Mouse (Mus musculus): ENCODE results near the gene Tmem210. TPM values are rescaled to one million over a fixed set of nuclear protein-coding genes. Genes with fewer than 3 reads are reported as not detected.
"Not testable (repeated sequence)": the region's sequence is repeated elsewhere in the genome, so short reads cannot be mapped to it uniquely, and the experiment has no call there.

Gene Tmem210
- polyA plus RNA-seq, 1 experiment from 2014 or later: not detected

GRCm38 (mm10) chr2:25256443-25257109 is 31.4 kb upstream of the Tmem210 start:
- peak; percentile 43 for DNase-seq (ENCODE audit: low spot score)
- 65% methylated on average over 12 of the region's 12 CpGs for WGBS

GRCm38 (mm10) chr2:25257250-25257649 is 30.7 kb upstream of the Tmem210 start:
- not testable (repeated sequence) for H3K9me3 ChIP-seq; H3K27ac ChIP-seq (replicated peaks); DNase-seq (ENCODE audit: low spot score); H3K27me3 ChIP-seq (replicated peaks; ENCODE audit: low read depth, poor library complexity, severe bottlenecking); H3K4me3 ChIP-seq
- Histone ChIP-seq H3K4me1 (peaks cover 27% of the 10 kb centered on the region), H3K36me3 (replicated peaks) (peaks cover 14% of the 10 kb centered on the region)
- WGBS: 89% methylated on average over 5 of the region's 5 CpGs

More at GRCm38 (mm10) chr2:25256443-25257109, 31.4 kb upstream of the Tmem210 start:
- not testable (repeated sequence) for H3K27me3 ChIP-seq (replicated peaks; ENCODE audit: low read depth, poor library complexity, severe bottlenecking); H3K9me3 ChIP-seq; H3K27ac ChIP-seq (replicated peaks)
- peaks cover 20% of the 10 kb centered on the region for H3K4me1 ChIP-seq
- H3K36me3 ChIP-seq (replicated peaks): peaks cover 21% of the 10 kb centered on the region
- H3K4me3 ChIP-seq: peak overlapping the region; percentile 99

DNA sequence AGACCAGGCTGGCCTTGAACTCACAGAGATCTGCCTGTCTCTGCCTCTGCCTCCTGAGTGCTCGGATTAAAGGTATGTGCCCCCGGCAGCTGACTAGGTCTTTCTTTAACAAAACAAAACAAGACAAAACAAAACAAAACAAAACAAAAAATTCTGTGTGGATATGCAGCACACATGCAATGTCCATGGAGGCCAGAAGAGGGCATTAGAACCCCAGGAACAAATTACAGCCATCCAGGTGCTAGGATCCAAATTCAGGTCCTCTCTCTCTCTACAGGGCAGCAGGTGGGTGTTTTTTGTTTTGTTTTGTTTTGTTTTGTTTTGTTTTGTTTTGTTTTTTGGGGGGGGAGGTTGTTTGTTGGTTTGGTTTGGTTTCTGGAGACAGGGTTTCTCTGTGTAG is 29.1 kb upstream of the Tmem210 start:
- 53% methylated on average over 2 of the region's 2 CpGs for WGBS
- H3K4me1 ChIP-seq: peaks cover 39% of the 10 kb centered on the region
- peaks cover 14% of the 10 kb centered on the region for H3K27me3 ChIP-seq (replicated peaks; ENCODE audit: low read depth, poor library complexity, severe bottlenecking)
- H3K27ac ChIP-seq (replicated peaks): no peak overlapping the region
- H3K4me3 ChIP-seq: no peak overlapping the region
- no peaks in the 10 kb centered on the region for H3K9me3 ChIP-seq
- no peaks in the 10 kb centered on the region for H3K36me3 ChIP-seq (replicated peaks)
- no peak for DNase-seq (ENCODE audit: low spot score)

- no peaks in the 10 kb centered on the region for H3K9me3 ChIP-seq
- peak overlapping the region; percentile 85 for H3K4me3 ChIP-seq
- peaks cover 47% of the 10 kb centered on the region for H3K4me1 ChIP-seq
- no peak for DNase-seq (ENCODE audit: low spot score)
- peaks cover 2% of the 10 kb centered on the region; the same call in 1 of the 2 replicates for H3K36me3 ChIP-seq (replicated peaks)
- 51% methylated on average over 12 of the region's 12 CpGs for WGBS
- H3K27me3 ChIP-seq (replicated peaks; ENCODE audit: low read depth, poor library complexity, severe bottlenecking): peaks cover 28% of the 10 kb centered on the region
- peak overlapping the region; percentile 78 for H3K27ac ChIP-seq (replicated peaks)
Measured at GRCm38 (mm10) chr2:25261870-25262269, 26.1 kb upstream of the Tmem210 start.

GRCm38 (mm10) chr2:25262291-25262767 is 25.6 kb upstream of the Tmem210 start, which contains the start of gene Tprn:
Gene Tprn, plus strand, starts transcription at chr2:25262618.
- H3K36me3 ChIP-seq (replicated peaks): peaks cover 6% of the 10 kb centered on the region; the same call in 1 of the 2 replicates
- H3K9me3 ChIP-seq: no peaks in the 10 kb centered on the region
- peak within 1 kb of the TSS; percentile 78 for H3K27ac ChIP-seq (replicated peaks)
- WGBS: under 1% methylated on average over 39 of the region's 39 CpGs
- H3K27me3 ChIP-seq (replicated peaks; ENCODE audit: low read depth, poor library complexity, severe bottlenecking): peaks cover 28% of the 10 kb centered on the region
- H3K4me3 ChIP-seq: peak within 1 kb of the TSS; percentile 85
- DNase-seq (ENCODE audit: low spot score): peak; percentile 95
- peaks cover 52% of the 10 kb centered on the region for H3K4me1 ChIP-seq

GRCm38 (mm10) chr2:25262795-25263622 is 24.9 kb upstream of the Tmem210 start:
- WGBS: under 1% methylated on average over 82 of the region's 82 CpGs
- H3K36me3 ChIP-seq (replicated peaks): peaks cover 12% of the 10 kb centered on the region

GRCm38 (mm10) chr2:25263623-25264285 is 24.2 kb upstream of the Tmem210 start:
- H3K9me3 ChIP-seq: no peaks in the 10 kb centered on the region
- no peak overlapping the region for H3K27ac ChIP-seq (replicated peaks)
- 19% methylated on average over 12 of the region's 12 CpGs for WGBS
- peak overlapping the region; percentile 85 for H3K4me3 ChIP-seq
- H3K36me3 ChIP-seq (replicated peaks): peaks cover 20% of the 10 kb centered on the region
- DNase-seq (ENCODE audit: low spot score): no peak
- peaks cover 28% of the 10 kb centered on the region for H3K27me3 ChIP-seq (replicated peaks; ENCODE audit: low read depth, poor library complexity, severe bottlenecking)
- H3K4me1 ChIP-seq: peaks cover 52% of the 10 kb centered on the region

More at GRCm38 (mm10) chr2:25262795-25263622, 24.9 kb upstream of the Tmem210 start:
- peak overlapping the region; percentile 85 for H3K4me3 ChIP-seq
- H3K27me3 ChIP-seq (replicated peaks; ENCODE audit: low read depth, poor library complexity, severe bottlenecking): peaks cover 28% of the 10 kb centered on the region
- peak overlapping the region; percentile 78 for H3K27ac ChIP-seq (replicated peaks)
- DNase-seq (ENCODE audit: low spot score): peak; percentile 64
- H3K4me1 ChIP-seq: peaks cover 52% of the 10 kb centered on the region
- no peaks in the 10 kb centered on the region for H3K9me3 ChIP-seq

DNA sequence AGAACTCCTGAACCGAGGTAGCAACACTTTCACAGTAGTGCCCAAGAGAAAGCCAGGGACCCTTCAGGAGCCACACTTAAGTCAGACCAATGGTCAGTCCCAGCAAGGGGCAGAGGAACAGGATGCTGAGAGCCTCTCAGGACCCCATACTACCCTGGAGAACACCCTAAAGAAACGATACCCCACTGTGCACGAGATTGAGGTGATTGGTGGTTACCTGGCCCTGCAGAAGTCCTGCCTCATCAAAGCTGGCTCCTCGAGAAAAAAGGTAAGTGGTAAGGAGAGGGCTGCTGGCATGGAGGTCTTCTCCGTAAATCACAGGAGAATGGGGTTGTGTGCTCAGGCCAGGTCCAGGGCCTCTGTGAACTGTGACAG is 23.7 kb upstream of the Tmem210 start:
- WGBS: 78% methylated on average over 5 of the region's 5 CpGs
- H3K4me1 ChIP-seq: peaks cover 52% of the 10 kb centered on the region

GRCm38 (mm10) chr2:25264851-25265250 is 23.1 kb upstream of the Tmem210 start:
- DNase-seq (ENCODE audit: low spot score): no peak
- 73% methylated on average over 3 of the region's 3 CpGs for WGBS
- Histone ChIP-seq H3K4me1 (peaks cover 52% of the 10 kb centered on the region), H3K27me3 (replicated peaks; ENCODE audit: low read depth, poor library complexity, severe bottlenecking) (peaks cover 28% of the 10 kb centered on the region), H3K27ac (replicated peaks) (no peak overlapping the region), H3K9me3 (no peaks in the 10 kb centered on the region), H3K36me3 (replicated peaks) (peaks cover 31% of the 10 kb centered on the region), H3K4me3 (peak overlapping the region; percentile 29; the same call in 1 of the 2 replicates)

More for the DNA sequence above, 23.7 kb upstream of the Tmem210 start:
- no peak for DNase-seq (ENCODE audit: low spot score)
- Histone ChIP-seq H3K36me3 (replicated peaks) (peaks cover 25% of the 10 kb centered on the region), H3K9me3 (no peaks in the 10 kb centered on the region), H3K4me3 (peak overlapping the region; percentile 85), H3K27ac (replicated peaks) (no peak overlapping the region), H3K27me3 (replicated peaks; ENCODE audit: low read depth, poor library complexity, severe bottlenecking) (peaks cover 28% of the 10 kb centered on the region)

DNA sequence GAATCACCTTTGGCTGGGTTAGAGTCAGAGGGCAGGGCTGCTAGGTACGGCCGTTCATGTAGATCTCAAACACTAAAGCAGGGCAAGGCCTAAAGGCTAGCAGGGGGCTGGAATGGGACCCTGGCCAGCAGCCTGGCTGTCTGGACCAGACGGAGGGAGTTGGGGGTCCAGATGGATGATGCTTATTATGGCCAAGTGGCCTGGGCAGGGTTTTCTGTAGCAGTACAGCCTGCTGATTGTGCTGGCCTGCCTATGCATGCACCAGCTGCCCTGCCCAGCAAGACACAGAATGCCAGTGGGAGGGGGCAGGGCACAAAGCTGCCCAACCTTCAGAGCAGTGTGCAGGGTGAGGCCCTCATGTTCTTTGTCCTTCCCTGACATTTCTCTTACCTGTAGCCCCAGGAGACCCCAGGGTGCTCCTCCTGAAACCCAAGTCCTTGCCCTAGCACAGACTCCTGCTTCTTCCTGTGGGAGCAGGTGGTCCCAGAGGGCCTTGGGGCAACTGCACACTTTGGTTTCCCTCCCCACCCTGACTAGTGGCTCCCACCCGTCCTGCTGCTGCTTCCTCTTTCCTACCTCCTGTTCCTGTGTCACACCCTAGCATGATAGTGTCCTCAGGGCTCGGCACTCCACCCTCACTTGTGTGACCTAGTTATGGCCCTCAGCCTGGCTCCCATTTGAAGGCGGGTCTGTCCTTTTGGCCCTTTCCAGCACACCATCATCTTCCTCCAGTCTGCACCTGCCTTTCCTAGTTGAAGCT is 21.9 kb upstream of the Tmem210 start:
- peak overlapping the region; percentile 19; the same call in 1 of the 2 replicates for H3K4me3 ChIP-seq
- WGBS: 66% methylated on average over 6 of the region's 6 CpGs
- peaks cover 55% of the 10 kb centered on the region for H3K4me1 ChIP-seq
- no peak for DNase-seq (ENCODE audit: low spot score)
- no peak overlapping the region for H3K27ac ChIP-seq (replicated peaks)
- no peaks in the 10 kb centered on the region for H3K9me3 ChIP-seq
- peaks cover 43% of the 10 kb centered on the region for H3K36me3 ChIP-seq (replicated peaks)
- H3K27me3 ChIP-seq (replicated peaks; ENCODE audit: low read depth, poor library complexity, severe bottlenecking): peaks cover 28% of the 10 kb centered on the region

- Histone ChIP-seq H3K27ac (replicated peaks) (no peak overlapping the region), H3K9me3 (no peaks in the 10 kb centered on the region), H3K27me3 (replicated peaks; ENCODE audit: low read depth, poor library complexity, severe bottlenecking) (peaks cover 28% of the 10 kb centered on the region), H3K4me3 (peak overlapping the region; percentile 12; the same call in 1 of the 2 replicates), H3K36me3 (replicated peaks) (peaks cover 45% of the 10 kb centered on the region), H3K4me1 (peaks cover 60% of the 10 kb centered on the region)
- WGBS: 72% methylated on average over 2 of the region's 2 CpGs
- DNase-seq (ENCODE audit: low spot score): no peak
Measured at GRCm38 (mm10) chr2:25266720-25267119, 21.2 kb upstream of the Tmem210 start.

Measured in embryonic facial prominence, embryonic 10.5 days (tissue).